Mouse (Mus musculus): ENCODE measurements around the gene Cdc42ep2. TPM values are rescaled to one million over a fixed set of nuclear protein-coding genes. Genes with fewer than 3 reads are reported as not detected.

Gene Cdc42ep2
- polyA plus RNA-seq, 1 experiment from 2014 or later, result 16.9 TPM

DNA sequence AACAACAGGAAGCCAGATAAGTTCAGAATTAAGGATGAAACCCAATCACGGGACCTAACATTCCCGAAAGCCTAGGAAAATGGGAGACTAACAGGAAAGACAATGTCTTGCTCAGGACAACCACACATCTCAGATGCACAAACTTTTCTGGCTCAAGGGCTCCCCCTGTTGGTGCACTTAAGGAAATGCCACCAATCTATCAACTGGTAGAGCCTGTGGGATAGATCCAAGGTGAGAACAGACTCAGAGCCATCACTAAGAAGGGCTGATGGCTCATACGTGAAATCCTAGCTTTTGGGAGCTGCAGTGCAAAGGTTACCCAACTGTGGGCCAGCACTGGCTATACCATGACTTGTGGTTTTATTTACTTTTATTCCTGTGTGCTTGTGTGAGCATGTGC lies 32.1 kb upstream of the Cdc42ep2 start:
- Histone ChIP-seq H3K4me3 (replicated peaks; ENCODE audit: low read length) (no peak overlapping the region), H3K27ac (no peak overlapping the region), H3K4me1 (replicated peaks; ENCODE audit: control insufficient read depth, insufficient read depth, low read length) (no peaks in the 10 kb centered on the region), H3K36me3 (replicated peaks; ENCODE audit: control insufficient read depth, insufficient read depth) (peaks cover 18% of the 10 kb centered on the region), H3K9me3 (ENCODE audit: control insufficient read depth, low read length) (no peaks in the 10 kb centered on the region), H3K27me3 (ENCODE audit: control insufficient read depth, insufficient read depth, low read length) (no peaks in the 10 kb centered on the region), H3K9ac (no peak overlapping the region), H3K4me2 (replicated peaks) (no peak overlapping the region)
- no peak; the same call in 1 of the 2 replicates for ATAC-seq (ENCODE audit: low FRiP score)
- DNase-seq (ENCODE audit: low spot score), result peak; percentile 78
- 36% methylated on average over 3 of the region's 3 CpGs for WGBS

DNA sequence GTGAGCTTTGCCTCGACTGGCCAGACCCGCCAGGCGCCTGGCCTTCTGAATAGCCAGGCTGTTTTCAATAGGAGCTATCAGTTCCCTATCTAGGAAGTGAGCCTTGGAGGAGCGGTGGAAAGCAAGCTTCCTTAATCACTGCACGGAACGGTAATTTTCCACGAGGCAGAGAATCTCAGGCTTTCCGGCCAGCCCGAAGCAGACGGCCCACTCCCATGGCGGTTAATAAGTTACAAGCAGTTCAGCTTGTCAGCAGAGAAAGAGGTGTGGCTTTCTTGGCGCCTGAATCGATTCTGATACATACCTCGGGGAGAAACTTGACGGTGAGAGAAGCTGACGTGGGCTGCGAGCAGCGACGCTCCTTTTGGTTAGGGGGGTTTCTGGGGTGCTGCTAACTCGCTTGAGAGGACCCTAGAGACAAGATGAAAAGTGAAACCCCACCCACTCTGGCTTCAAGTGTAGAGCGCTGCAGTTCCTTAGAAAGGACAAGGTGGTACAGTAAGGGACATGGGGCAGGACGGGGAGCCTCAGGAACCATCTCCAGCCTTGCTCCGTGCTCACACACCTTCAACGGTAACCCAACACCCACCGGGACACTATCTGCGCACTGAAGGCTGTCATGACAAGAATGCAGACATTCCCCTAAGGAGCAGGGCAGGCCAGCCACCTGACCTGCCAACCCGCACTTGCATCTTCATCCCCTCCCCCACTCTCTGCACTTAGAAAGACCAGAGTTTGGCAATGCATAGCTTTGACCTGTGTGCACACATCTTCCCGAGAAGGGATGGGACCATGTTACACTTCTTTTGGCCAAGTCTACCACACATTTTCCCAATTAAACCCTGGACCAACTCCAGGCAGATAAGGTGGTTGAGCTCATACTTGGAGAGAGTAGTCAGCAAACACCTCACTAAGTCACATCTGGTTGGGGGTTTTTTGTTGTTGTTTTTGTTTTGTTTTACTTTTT lies 31.4 kb upstream of the Cdc42ep2 start:
- 85% methylated on average over 28 of the region's 28 CpGs for WGBS
- ATAC-seq (ENCODE audit: low FRiP score) (no peak), DNase-seq (ENCODE audit: low spot score) (no peak)
- no peaks in the 10 kb centered on the region for H3K9me3 ChIP-seq (ENCODE audit: control insufficient read depth, low read length)
- H3K4me1 ChIP-seq (replicated peaks; ENCODE audit: control insufficient read depth, insufficient read depth, low read length), result no peaks in the 10 kb centered on the region
- H3K27me3 ChIP-seq (ENCODE audit: control insufficient read depth, insufficient read depth, low read length), result no peaks in the 10 kb centered on the region
- peaks cover 25% of the 10 kb centered on the region for H3K36me3 ChIP-seq (replicated peaks; ENCODE audit: control insufficient read depth, insufficient read depth)
- H3K9ac ChIP-seq, result no peak overlapping the region
- no peak overlapping the region for H3K4me3 ChIP-seq (replicated peaks; ENCODE audit: low read length)
- H3K27ac ChIP-seq, result no peak overlapping the region
- H3K4me2 ChIP-seq (replicated peaks), result no peak overlapping the region

DNA sequence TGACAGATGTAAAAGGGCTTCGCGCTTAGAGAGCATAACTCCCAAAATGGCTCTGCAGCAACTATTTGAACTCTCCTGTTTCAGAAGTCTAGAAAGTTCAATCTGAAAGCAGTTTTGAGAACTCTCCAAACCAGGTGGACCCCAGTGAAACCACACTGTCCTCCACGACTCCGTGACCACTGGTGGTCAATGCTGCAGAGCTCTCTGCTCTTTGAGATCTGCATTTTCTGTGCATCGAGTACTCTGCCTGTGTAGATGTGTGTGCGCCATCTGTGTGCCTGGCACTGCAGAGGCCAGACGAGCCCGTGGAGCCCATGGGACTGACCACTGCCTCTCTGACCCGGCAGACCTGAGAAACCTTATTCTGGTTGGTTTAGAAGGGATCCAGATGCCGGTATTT lies 30.3 kb upstream of the Cdc42ep2 start:
- DNase-seq (ENCODE audit: low spot score), result no peak
- 94% methylated on average over 10 of the region's 10 CpGs for WGBS
- no peak for ATAC-seq (ENCODE audit: low FRiP score)
- no peaks in the 10 kb centered on the region for H3K27me3 ChIP-seq (ENCODE audit: control insufficient read depth, insufficient read depth, low read length)
- no peaks in the 10 kb centered on the region for H3K4me1 ChIP-seq (replicated peaks; ENCODE audit: control insufficient read depth, insufficient read depth, low read length)
- no peak overlapping the region for H3K4me3 ChIP-seq (replicated peaks; ENCODE audit: low read length)
- no peak overlapping the region for H3K4me2 ChIP-seq (replicated peaks)
- H3K36me3 ChIP-seq (replicated peaks; ENCODE audit: control insufficient read depth, insufficient read depth), result peaks cover 35% of the 10 kb centered on the region
- H3K9ac ChIP-seq, result no peak overlapping the region
- no peaks in the 10 kb centered on the region for H3K9me3 ChIP-seq (ENCODE audit: control insufficient read depth, low read length)
- H3K27ac ChIP-seq, result no peak overlapping the region

DNA sequence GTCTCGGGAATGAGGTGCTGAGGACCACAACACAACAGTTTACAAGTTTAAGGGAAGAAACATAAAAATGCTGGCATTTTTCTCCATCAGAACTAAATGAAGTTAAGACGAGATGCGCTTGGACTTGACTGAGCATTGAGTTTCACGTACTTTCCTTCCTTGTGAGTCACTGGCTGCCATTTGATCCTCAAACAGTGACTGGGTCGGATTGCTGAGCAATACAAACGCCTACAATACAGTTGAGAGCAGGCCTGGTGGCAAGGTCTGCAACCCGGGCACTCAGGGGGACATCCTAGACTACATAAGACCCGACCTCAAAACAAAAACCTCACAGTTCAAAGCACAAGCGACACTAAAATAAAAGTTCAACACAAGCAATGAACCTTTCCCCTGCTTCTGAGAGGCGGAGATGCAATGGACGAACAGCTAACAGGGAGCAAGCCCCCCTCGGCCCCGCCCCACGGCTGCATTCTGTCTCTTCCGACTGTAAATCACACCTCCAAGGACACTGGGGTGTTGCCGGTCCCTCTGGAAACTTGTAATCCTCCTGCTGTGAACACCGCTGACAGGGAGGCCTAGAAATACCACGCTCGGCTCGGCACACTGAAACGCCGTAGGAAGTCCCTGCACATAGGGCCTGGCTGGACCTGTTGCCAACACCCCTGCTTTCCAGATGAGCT lies 29.6 kb upstream of the Cdc42ep2 start:
- 90% methylated on average over 22 of the region's 22 CpGs for WGBS
- no peak for DNase-seq (ENCODE audit: low spot score)
- no peak for ATAC-seq (ENCODE audit: low FRiP score)
- Histone ChIP-seq H3K9me3 (ENCODE audit: control insufficient read depth, low read length) (no peaks in the 10 kb centered on the region), H3K27me3 (ENCODE audit: control insufficient read depth, insufficient read depth, low read length) (no peaks in the 10 kb centered on the region), H3K4me3 (replicated peaks; ENCODE audit: low read length) (no peak overlapping the region), H3K36me3 (replicated peaks; ENCODE audit: control insufficient read depth, insufficient read depth) (peaks cover 37% of the 10 kb centered on the region), H3K27ac (no peak overlapping the region), H3K4me2 (replicated peaks) (no peak overlapping the region), H3K4me1 (replicated peaks; ENCODE audit: control insufficient read depth, insufficient read depth, low read length) (no peaks in the 10 kb centered on the region), H3K9ac (no peak overlapping the region)

DNA sequence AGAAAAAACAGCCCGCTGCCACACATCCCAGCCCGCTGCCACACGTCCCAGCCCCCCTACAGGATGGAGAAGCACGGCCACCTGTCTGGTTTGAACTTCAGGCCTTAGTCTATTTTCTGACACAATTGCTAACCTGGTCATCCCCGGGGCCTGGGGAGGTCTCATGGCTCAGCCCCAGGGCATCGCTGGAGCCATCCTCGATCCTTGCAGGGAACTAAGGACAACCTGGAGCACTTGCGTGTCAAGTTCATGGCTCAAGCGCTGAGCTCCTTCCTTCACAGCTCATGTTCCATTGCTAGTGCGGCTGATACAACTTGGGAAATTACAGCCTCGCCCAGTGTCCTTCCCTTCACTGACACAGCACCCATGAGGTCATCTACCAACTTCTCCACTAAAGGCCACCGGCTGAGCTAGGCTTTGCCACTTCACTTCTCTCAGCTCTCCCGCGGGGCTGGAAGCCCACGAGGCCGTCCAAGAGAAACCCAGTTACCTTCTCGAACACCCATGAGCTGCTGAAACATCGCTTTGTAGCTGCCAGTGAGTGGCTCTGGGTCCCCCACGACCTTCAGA lies 28.7 kb upstream of the Cdc42ep2 start:
- H3K4me1 ChIP-seq (replicated peaks; ENCODE audit: control insufficient read depth, insufficient read depth, low read length), result no peaks in the 10 kb centered on the region
- no peak for DNase-seq (ENCODE audit: low spot score)
- no peak overlapping the region for H3K4me2 ChIP-seq (replicated peaks)
- H3K4me3 ChIP-seq (replicated peaks; ENCODE audit: low read length), result no peak overlapping the region
- 94% methylated on average over 19 of the region's 19 CpGs for WGBS
- H3K27me3 ChIP-seq (ENCODE audit: control insufficient read depth, insufficient read depth, low read length), result no peaks in the 10 kb centered on the region
- H3K36me3 ChIP-seq (replicated peaks; ENCODE audit: control insufficient read depth, insufficient read depth), result peaks cover 38% of the 10 kb centered on the region
- H3K9me3 ChIP-seq (ENCODE audit: control insufficient read depth, low read length), result no peaks in the 10 kb centered on the region
- no peak for ATAC-seq (ENCODE audit: low FRiP score)
- no peak overlapping the region for H3K9ac ChIP-seq
- no peak overlapping the region for H3K27ac ChIP-seq

DNA sequence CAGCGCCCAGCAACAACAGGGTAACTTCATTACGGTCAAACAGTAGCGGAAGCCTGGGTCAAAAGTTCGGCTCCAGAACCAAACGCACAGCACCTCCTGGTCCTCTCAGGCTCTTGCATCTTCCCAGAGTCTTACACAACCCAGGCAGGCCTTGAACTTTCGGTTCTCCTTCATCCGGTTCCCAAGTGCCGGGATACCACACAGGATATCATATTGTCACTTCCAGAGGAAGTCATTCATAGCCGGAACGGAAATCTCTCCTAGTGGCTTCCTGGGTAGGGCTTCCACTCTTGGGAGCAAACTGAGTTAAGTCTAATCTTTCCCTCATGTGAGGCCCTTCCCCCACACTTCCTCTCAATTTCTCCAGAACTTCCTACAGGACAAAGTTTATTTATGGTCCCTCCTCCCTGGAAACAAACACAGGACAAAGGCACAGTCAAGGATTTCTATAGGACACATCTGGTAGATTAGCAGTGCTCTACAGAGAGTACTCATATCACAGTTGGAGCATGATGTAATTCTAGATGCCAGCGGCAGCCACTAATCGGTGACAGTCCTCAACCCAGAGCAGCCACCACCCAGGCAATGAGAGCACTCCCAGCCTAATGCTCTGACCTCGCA lies 27.6 kb upstream of the Cdc42ep2 start:
- Histone ChIP-seq H3K9ac (no peak overlapping the region), H3K4me3 (replicated peaks; ENCODE audit: low read length) (no peak overlapping the region), H3K4me1 (replicated peaks; ENCODE audit: control insufficient read depth, insufficient read depth, low read length) (no peaks in the 10 kb centered on the region), H3K27ac (no peak overlapping the region), H3K9me3 (ENCODE audit: control insufficient read depth, low read length) (no peaks in the 10 kb centered on the region), H3K4me2 (replicated peaks) (no peak overlapping the region), H3K36me3 (replicated peaks; ENCODE audit: control insufficient read depth, insufficient read depth) (peaks cover 32% of the 10 kb centered on the region), H3K27me3 (ENCODE audit: control insufficient read depth, insufficient read depth, low read length) (no peaks in the 10 kb centered on the region)
- 85% methylated on average over 13 of the region's 13 CpGs for WGBS
- DNase-seq (ENCODE audit: low spot score) (no peak), ATAC-seq (ENCODE audit: low FRiP score) (no peak)

DNA sequence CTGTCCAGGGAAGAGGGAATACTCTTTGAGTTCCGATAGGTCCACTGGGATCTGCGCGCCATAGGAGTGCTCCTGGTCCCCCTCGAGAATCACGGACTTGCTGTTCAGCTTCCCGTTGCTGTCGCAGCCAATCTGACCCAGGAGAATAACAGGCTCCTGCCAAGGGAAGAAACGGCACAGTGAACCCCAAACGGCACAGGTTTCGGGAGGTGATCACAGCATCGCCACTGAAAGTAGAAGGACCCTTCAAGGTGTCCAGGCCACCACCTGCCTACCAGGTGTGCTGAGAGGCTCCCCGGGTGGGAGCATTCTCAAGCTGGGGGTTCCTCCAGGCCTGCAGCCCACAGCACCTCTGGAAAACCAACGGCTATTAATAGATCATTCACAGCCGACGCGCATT lies 27.0 kb upstream of the Cdc42ep2 start:
- no peaks in the 10 kb centered on the region for H3K9me3 ChIP-seq (ENCODE audit: control insufficient read depth, low read length)
- H3K4me2 ChIP-seq (replicated peaks), result no peak overlapping the region
- 92% methylated on average over 16 of the region's 16 CpGs for WGBS
- H3K27ac ChIP-seq, result no peak overlapping the region
- no peak for DNase-seq (ENCODE audit: low spot score)
- no peaks in the 10 kb centered on the region for H3K27me3 ChIP-seq (ENCODE audit: control insufficient read depth, insufficient read depth, low read length)
- ATAC-seq (ENCODE audit: low FRiP score), result no peak
- no peaks in the 10 kb centered on the region for H3K4me1 ChIP-seq (replicated peaks; ENCODE audit: control insufficient read depth, insufficient read depth, low read length)
- peaks cover 32% of the 10 kb centered on the region for H3K36me3 ChIP-seq (replicated peaks; ENCODE audit: control insufficient read depth, insufficient read depth)
- H3K9ac ChIP-seq, result no peak overlapping the region
- H3K4me3 ChIP-seq (replicated peaks; ENCODE audit: low read length), result no peak overlapping the region

DNA sequence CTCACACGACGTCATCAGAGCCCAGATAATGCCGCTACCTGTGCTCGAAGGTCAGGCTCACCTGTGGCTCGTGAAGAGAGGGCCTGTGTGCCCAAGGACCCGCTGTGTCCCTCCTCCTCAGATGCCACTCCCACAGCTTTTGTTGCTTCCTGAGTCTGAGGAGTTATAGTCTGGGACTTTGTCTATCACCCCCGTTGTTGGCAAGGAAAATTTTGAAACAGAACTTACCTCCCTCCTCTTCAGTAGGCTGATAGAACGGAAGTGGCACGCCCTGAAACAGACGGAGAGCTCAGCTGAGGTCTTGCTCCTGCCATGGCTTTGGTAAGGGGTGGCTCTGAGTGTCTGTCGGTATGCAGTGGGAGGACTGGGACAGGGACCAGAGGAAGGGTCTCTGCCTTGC lies 25.6 kb upstream of the Cdc42ep2 start:
- no peak for DNase-seq (ENCODE audit: low spot score)
- ATAC-seq (ENCODE audit: low FRiP score), result no peak
- H3K9ac ChIP-seq, result no peak overlapping the region
- H3K4me3 ChIP-seq (replicated peaks; ENCODE audit: low read length), result no peak overlapping the region
- 95% methylated on average over 11 of the region's 11 CpGs for WGBS
- no peaks in the 10 kb centered on the region for H3K9me3 ChIP-seq (ENCODE audit: control insufficient read depth, low read length)
- H3K27ac ChIP-seq, result no peak overlapping the region
- no peaks in the 10 kb centered on the region for H3K27me3 ChIP-seq (ENCODE audit: control insufficient read depth, insufficient read depth, low read length)
- H3K4me2 ChIP-seq (replicated peaks), result no peak overlapping the region
- H3K36me3 ChIP-seq (replicated peaks; ENCODE audit: control insufficient read depth, insufficient read depth), result peaks cover 32% of the 10 kb centered on the region
- no peaks in the 10 kb centered on the region for H3K4me1 ChIP-seq (replicated peaks; ENCODE audit: control insufficient read depth, insufficient read depth, low read length)

DNA sequence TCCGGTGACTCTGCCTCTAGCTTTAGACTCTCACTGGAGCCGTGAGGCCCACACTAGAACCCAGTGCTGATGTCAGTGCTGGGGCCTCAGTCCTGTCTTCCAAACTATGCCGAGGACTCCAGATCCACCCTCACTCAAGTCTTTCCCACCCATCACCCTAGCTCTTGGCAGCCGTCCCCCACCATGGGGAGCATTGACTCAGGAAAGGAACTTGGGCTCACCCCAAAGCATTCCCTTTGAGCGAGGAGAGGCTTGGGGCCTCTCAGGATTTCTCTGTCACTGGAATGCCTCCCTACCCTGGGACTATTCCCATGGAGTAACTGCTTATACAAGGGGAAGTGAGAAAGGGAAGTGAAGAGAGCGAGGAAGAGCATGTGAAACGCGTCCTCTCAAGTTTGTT lies 21.3 kb upstream of the Cdc42ep2 start:
- H3K4me3 ChIP-seq (replicated peaks; ENCODE audit: low read length), result no peak overlapping the region
- no peaks in the 10 kb centered on the region for H3K4me1 ChIP-seq (replicated peaks; ENCODE audit: control insufficient read depth, insufficient read depth, low read length)
- DNase-seq (ENCODE audit: low spot score) (no peak), ATAC-seq (ENCODE audit: low FRiP score) (no peak)
- H3K4me2 ChIP-seq (replicated peaks), result no peak overlapping the region
- H3K27ac ChIP-seq, result no peak overlapping the region
- H3K27me3 ChIP-seq (ENCODE audit: control insufficient read depth, insufficient read depth, low read length), result no peaks in the 10 kb centered on the region
- WGBS, result 81% methylated on average over 8 of the region's 8 CpGs
- no peaks in the 10 kb centered on the region for H3K9me3 ChIP-seq (ENCODE audit: control insufficient read depth, low read length)
- H3K36me3 ChIP-seq (replicated peaks; ENCODE audit: control insufficient read depth, insufficient read depth), result peaks cover 15% of the 10 kb centered on the region
- no peak overlapping the region for H3K9ac ChIP-seq

Data from hindbrain, embryonic 14.5 days (tissue).